In genomic region chr6:97958276-97958675, GRCm38 (mm10) we compare ENCODE assay signal across 24 mouse cellular contexts.
DNase-seq lines count a peak whose midpoint lies in the region; ATAC-seq and TF ChIP-seq lines count a peak whose summit lies in the region.
"Had no signal": no experiment of that assay in that cellular context is flagged by ENCODE, and none has a peak within 500 bp of the region (broad histone marks: within the 10 kb centered on the region; RNA-seq: fewer than 3 reads in every experiment).

No protein-coding gene starts in this region.

- in situ Hi-C loops in ES-E14 (cut with MboI; ENCODE audit: low sequenced_read_pairs in 2 of 2, unreplicated experiment in 2 of 2): no loop called here

- TF ChIP-seq CTCF in kidney, adult 2 months (conservative IDR thresholded peaks at IDR 0.05; ENCODE audit: insufficient read depth, insufficient read length, low read depth, low read length): no peak
- TF ChIP-seq CTCF in kidney, postnatal 0 days (IDR thresholded peaks at IDR 0.05; ENCODE audit: low read depth): no peak

- WGBS in kidney, adult 2 months: 33% methylated on average over 4 of the region's 4 CpGs
- 62% methylated on average over 4 of the region's 4 CpGs for WGBS in kidney, postnatal 0 days
- WGBS in limb, embryonic 10.5 days: 87% methylated on average over 4 of the region's 4 CpGs

- H3K27me3 ChIP-seq in kidney, adult 2 months (replicated peaks; ENCODE audit: control insufficient read depth, insufficient read depth, low read length): no peaks in the 10 kb centered on the region
- H3K27me3 ChIP-seq in kidney, postnatal 0 days (ENCODE audit: insufficient read depth, low read length): no peaks in the 10 kb centered on the region
- no peaks in the 10 kb centered on the region for H3K27me3 ChIP-seq in limb, embryonic 10.5 days (ENCODE audit: low read depth, poor library complexity, severe bottlenecking)
- H3K27me3 ChIP-seq: CH12.LX; midbrain, embryonic 13.5 days; stomach, embryonic 15.5 days had no signal

- H3K4me2 ChIP-seq in kidney, postnatal 0 days (ENCODE audit: low read length): no peak overlapping the region
- H3K4me2 ChIP-seq: hindbrain, embryonic 14.5 days; midbrain, embryonic 13.5 days; stomach, embryonic 15.5 days had no signal

- TF ChIP-seq POLR2A in kidney, adult 2 months (IDR thresholded peaks at IDR 0.05; ENCODE audit: low read depth, low read length): no peak

- no peak for DNase-seq in ES-E14 (ENCODE audit: low read depth, low spot score)
- peak; percentile 78 for DNase-seq in kidney, adult 2 months
- peak; percentile 22 for DNase-seq in kidney, postnatal 0 days (ENCODE audit: low spot score)
- peak; percentile 25 for DNase-seq in limb, embryonic 10.5 days (ENCODE audit: low spot score)
- DNase-seq in gastrocnemius, postnatal 4 days (ENCODE audit: low spot score in 2 of 2): no peak
- DNase-seq in cerebellum, adult 11 months: no peak
- no peak for DNase-seq in layer of hippocampus, adult 11-12 months (ENCODE audit: low spot score)
- DNase-seq: adrenal gland, postnatal 36 days; B cell, adult 2 months; cerebellum, postnatal 10 days; forebrain, postnatal 0 days; gastrocnemius, adult 2 months; heart, postnatal 4 days; left cerebral cortex, postnatal 4 days; liver; lung, postnatal 14 days; thymus, postnatal 25 days had no signal

- H3K27ac ChIP-seq in ES-E14 (ENCODE audit: insufficient read depth, low read depth, low read length, poor library complexity, severe bottlenecking): 0 out of 2 replicates have a peak overlapping the region, but pooled peaks have one; percentile 38
- H3K27ac ChIP-seq in kidney, adult 2 months (ENCODE audit: insufficient read depth, low read depth, low read length): peak overlapping the region; percentile 31; the same call in 1 of the 2 replicates
- H3K27ac ChIP-seq in kidney, postnatal 0 days: peak overlapping the region; percentile 68
- no peak overlapping the region for H3K27ac ChIP-seq in limb, embryonic 10.5 days
- H3K27ac ChIP-seq: embryonic facial prominence, embryonic 10.5 days; gastrocnemius, adult 2 months; heart, embryonic 10.5 days; hindbrain, embryonic 14.5 days; midbrain, embryonic 13.5 days; stomach, embryonic 15.5 days had no signal

- peaks cover 13 to 22% of the 10 kb centered on the region in 2 experiments for H3K4me1 ChIP-seq in ES-E14 (ENCODE audit: control insufficient read depth in 2 of 2, insufficient read depth in 2 of 2, low read length in 2 of 2, poor library complexity in 1 of 2)
- peaks cover 15% of the 10 kb centered on the region; the same call in 1 of the 2 replicates for H3K4me1 ChIP-seq in kidney, adult 2 months (ENCODE audit: control insufficient read depth, insufficient read depth, low read length)
- H3K4me1 ChIP-seq in kidney, postnatal 0 days (replicated peaks; ENCODE audit: insufficient read depth, low read length): 0 out of 2 replicates have a peak, but pooled peaks cover 4% of the 10 kb centered on the region
- H3K4me1 ChIP-seq in limb, embryonic 10.5 days: peaks cover 24% of the 10 kb centered on the region
- H3K4me1 ChIP-seq: midbrain, embryonic 13.5 days; stomach, embryonic 15.5 days had no signal

- no peak overlapping the region; the same call in 1 of the 2 replicates for H3K9ac ChIP-seq in ES-E14 (ENCODE audit: insufficient read depth, low read depth, low read length, poor library complexity, severe bottlenecking)
- H3K9ac ChIP-seq in kidney, postnatal 0 days (ENCODE audit: low read depth, low read length): no peak overlapping the region
- H3K9ac ChIP-seq: forebrain, postnatal 0 days; hindbrain, embryonic 14.5 days; midbrain, embryonic 13.5 days; stomach, embryonic 15.5 days had no signal

- peaks cover 2% of the 10 kb centered on the region; the same call in 1 of the 2 replicates for H3K36me3 ChIP-seq in ES-E14 (ENCODE audit: control insufficient read depth, insufficient read depth, low read length, poor library complexity, severe bottlenecking)
- H3K36me3 ChIP-seq in kidney, adult 2 months (ENCODE audit: control insufficient read depth, insufficient read depth, low read length): no peaks in the 10 kb centered on the region
- no peaks in the 10 kb centered on the region for H3K36me3 ChIP-seq in kidney, postnatal 0 days (ENCODE audit: insufficient read depth, low read length)
- H3K36me3 ChIP-seq in limb, embryonic 10.5 days: no peaks in the 10 kb centered on the region
- H3K36me3 ChIP-seq: embryonic facial prominence, embryonic 10.5 days; heart, embryonic 10.5 days; midbrain, embryonic 13.5 days; stomach, embryonic 15.5 days had no signal

- peak; percentile 80; the same call in 1 of the 2 replicates for ATAC-seq in kidney, postnatal 0 days (replicated peaks; ENCODE audit: low FRiP score, low read depth)
- ATAC-seq: forebrain, postnatal 0 days; inflammation-experienced regulatory T-cells, adult 6 months; midbrain, embryonic 13.5 days had no signal

- H3K4me3 ChIP-seq in ES-E14 (ENCODE audit: insufficient read depth in 1 of 2, low read depth in 1 of 2, low read length in 2 of 2, poor library complexity in 1 of 2, severe bottlenecking in 1 of 2): no peak overlapping the region
- no peak overlapping the region for H3K4me3 ChIP-seq in kidney, adult 2 months (ENCODE audit: insufficient read depth, low read depth, low read length)
- H3K4me3 ChIP-seq in kidney, postnatal 0 days (replicated peaks; ENCODE audit: low read depth, low read length): no peak overlapping the region
- no peak overlapping the region for H3K4me3 ChIP-seq in limb, embryonic 10.5 days
- H3K4me3 ChIP-seq: embryonic facial prominence, embryonic 10.5 days; gastrocnemius, adult 2 months; heart, embryonic 10.5 days; midbrain, embryonic 13.5 days; stomach, embryonic 15.5 days had no signal

- H3K9me3 ChIP-seq in ES-E14 (ENCODE audit: control insufficient read depth, insufficient read depth, low read depth, low read length): no peaks in the 10 kb centered on the region
- no peaks in the 10 kb centered on the region for H3K9me3 ChIP-seq in kidney, postnatal 0 days (replicated peaks; ENCODE audit: low read length)
- H3K9me3 ChIP-seq in limb, embryonic 10.5 days (replicated peaks): no peaks in the 10 kb centered on the region
- H3K9me3 ChIP-seq: embryonic facial prominence, embryonic 10.5 days; heart, embryonic 10.5 days; midbrain, embryonic 13.5 days; stomach, embryonic 15.5 days had no signal

TF ChIP-seq in ES-E14, 5 proteins besides CTCF, POLR2A, EP300 and RAD21:
- TF ChIP-seq MAFK (IDR thresholded peaks at IDR 0.05; ENCODE audit: insufficient read depth, low read depth, low read length) (no peak), CHD2 (IDR thresholded peaks at IDR 0.05; ENCODE audit: low read depth, low read length) (no peak), ZC3H11A (IDR thresholded peaks at IDR 0.05; ENCODE audit: borderline replicate concordance, low read depth, low read length) (no peak), HCFC1 (IDR thresholded peaks at IDR 0.05; ENCODE audit: borderline replicate concordance, insufficient read depth, low read length) (no peak), ZNF384 (IDR thresholded peaks at IDR 0.05; ENCODE audit: low read depth, low read length) (no peak)

Comparison
In these comparisons a context has a peak if more than half of its experiments do, and no peak if none do; other contexts are left out.
1. DNase-seq: peak in kidney, adult 2 months (single experiment), kidney, postnatal 0 days (single experiment) and limb, embryonic 10.5 days (single experiment); none in ES-E14 (single experiment), gastrocnemius, postnatal 4 days (0 of 2), cerebellum, adult 11 months (single experiment) and layer of hippocampus, adult 11-12 months (single experiment).